Mouse (Mus musculus) olfactory bulb, adult 2 months (tissue): ENCODE results near the gene Eipr1. TPM values are rescaled to one million over a fixed set of nuclear protein-coding genes. Genes with fewer than 3 reads are reported as not detected.

ENCODE experiments used
- H3K27ac ChIP-seq: fragments of 200-500 bp; 2 replicates; pipeline ENCODE4 v1.5.1; 2012; ENCODE audit warnings: low read depth, low read length; ENCODE audit not compliant: insufficient read depth
- H3K4me1 ChIP-seq: fragments of 200-500 bp; 2 replicates; pipeline ENCODE4 v1.6.1; 2012; ENCODE audit warnings: low read length; ENCODE audit not compliant: control insufficient read depth, insufficient read depth
- H3K4me3 ChIP-seq: fragments of 200-500 bp; 2 replicates; pipeline ENCODE4 v1.5.1; 2012; ENCODE audit warnings: mild to moderate bottlenecking, low read depth, low read length, moderate library complexity; ENCODE audit not compliant: insufficient read depth
- CTCF ChIP-seq: fragments of 200-500 bp; IDR thresholded peaks from 2 replicates; pipeline ENCODE4 v1.5.1; 2012; ENCODE audit warnings: low read depth, mild to moderate bottlenecking, low read length, moderate library complexity; ENCODE audit not compliant: insufficient read depth
- POLR2A ChIP-seq: fragments of 200-500 bp; IDR thresholded peaks from 2 replicates; pipeline ENCODE4 v1.6.1; 2012; ENCODE audit warnings: mild to moderate bottlenecking, low read depth, low read length, moderate library complexity; ENCODE audit not compliant: insufficient read depth
- WGBS: fragments of 180-500 bp; shearing (Covaris S2); methylation state at CpG from one replicate; pipeline ENCODE4 v1.1.7; 2018; 5-methylcytosine and 5-hydroxymethylcytosine counted together
- polyA plus RNA-seq: library from polyadenylated mRNA; stranded (reverse); fragments of >200 nt; gene quantifications from 2 replicates; pipeline ENCODE4 v1.2.4, GENCODE M21; 2012; ENCODE audit warnings: low replicate concordance; ENCODE audit not compliant: missing spikeins, insufficient read depth, insufficient read length

Eipr1 gene
- polyA plus RNA-seq, 1 experiment = not detected

- TF ChIP-seq CTCF = no peak
- TF ChIP-seq POLR2A = no peak
- H3K4me3 ChIP-seq = no peak overlapping the region
- no peaks in the 10 kb centered on the region for H3K4me1 ChIP-seq
- no peak overlapping the region for H3K27ac ChIP-seq
Measured at GRCm38 (mm10) chr12:28880471-28880870, 128.9 kb downstream of the Eipr1 start.

GRCm38 (mm10) chr12:28887712-28888111, 136.1 kb downstream of the Eipr1 start:
- H3K4me1 ChIP-seq = peaks cover 7% of the 10 kb centered on the region; the same call in 1 of the 2 replicates
- TF ChIP-seq POLR2A (no peak), CTCF (no peak)
- WGBS = 84% methylated on average over 6 of the region's 6 CpGs
- H3K4me3 ChIP-seq = no peak overlapping the region
- no peak overlapping the region for H3K27ac ChIP-seq

- no peak overlapping the region for H3K4me3 ChIP-seq
- no peak overlapping the region for H3K27ac ChIP-seq
Measured at GRCm38 (mm10) chr12:28889068-28889674, 137.6 kb downstream of the Eipr1 start.

GRCm38 (mm10) chr12:28891523-28891922, 139.9 kb downstream of the Eipr1 start:
- no peak overlapping the region for H3K4me3 ChIP-seq
- WGBS = 41% methylated on average over 5 of the region's 5 CpGs

More at GRCm38 (mm10) chr12:28889068-28889674, 137.6 kb downstream of the Eipr1 start:
- peaks cover 7% of the 10 kb centered on the region; the same call in 1 of the 2 replicates for H3K4me1 ChIP-seq
- no peak for TF ChIP-seq CTCF
- no peak for TF ChIP-seq POLR2A
- WGBS = 67% methylated on average over 7 of the region's 7 CpGs

GRCm38 (mm10) chr12:28896577-28896976, 145.0 kb downstream of the Eipr1 start:
- H3K27ac ChIP-seq = no peak overlapping the region
- peaks cover 4% of the 10 kb centered on the region; the same call in 1 of the 2 replicates for H3K4me1 ChIP-seq
- TF ChIP-seq POLR2A = no peak
- no peak for TF ChIP-seq CTCF
- 88% methylated on average over 3 of the region's 3 CpGs for WGBS
- H3K4me3 ChIP-seq = no peak overlapping the region

More at GRCm38 (mm10) chr12:28891523-28891922, 139.9 kb downstream of the Eipr1 start:
- H3K4me1 ChIP-seq = peaks cover 7% of the 10 kb centered on the region; the same call in 1 of the 2 replicates
- no peak overlapping the region for H3K27ac ChIP-seq
- no peak for TF ChIP-seq POLR2A
- no peak for TF ChIP-seq CTCF

GRCm38 (mm10) chr12:28898307-28898706, 146.7 kb downstream of the Eipr1 start:
- no peak overlapping the region for H3K27ac ChIP-seq
- H3K4me3 ChIP-seq = no peak overlapping the region
- H3K4me1 ChIP-seq = no peaks in the 10 kb centered on the region
- TF ChIP-seq POLR2A (no peak), CTCF (no peak)
- 97% methylated on average over 6 of the region's 6 CpGs for WGBS

- Histone ChIP-seq H3K4me1 (no peaks in the 10 kb centered on the region), H3K27ac (no peak overlapping the region), H3K4me3 (no peak overlapping the region)
- TF ChIP-seq CTCF (no peak), POLR2A (no peak)
- 83% methylated on average over 4 of the region's 4 CpGs for WGBS
Measured at GRCm38 (mm10) chr12:28899696-28900095, 148.1 kb downstream of the Eipr1 start.

- Histone ChIP-seq H3K4me1 (no peaks in the 10 kb centered on the region), H3K27ac (no peak overlapping the region), H3K4me3 (no peak overlapping the region)
- 93% methylated on average over 4 of the region's 4 CpGs for WGBS
- TF ChIP-seq CTCF (no peak), POLR2A (no peak)
Measured at GRCm38 (mm10) chr12:28900341-28900740, 148.7 kb downstream of the Eipr1 start.

GRCm38 (mm10) chr12:28902132-28902531, 150.5 kb downstream of the Eipr1 start:
- 88% methylated on average over 3 of the region's 3 CpGs for WGBS
- TF ChIP-seq POLR2A = no peak
- TF ChIP-seq CTCF = no peak
- Histone ChIP-seq H3K4me1 (peaks cover 4% of the 10 kb centered on the region; the same call in 1 of the 2 replicates), H3K27ac (no peak overlapping the region), H3K4me3 (no peak overlapping the region)

GRCm38 (mm10) chr12:28903082-28903481, 151.5 kb downstream of the Eipr1 start:
- WGBS = 93% methylated on average over 4 of the region's 4 CpGs
- TF ChIP-seq POLR2A = no peak
- TF ChIP-seq CTCF = no peak
- Histone ChIP-seq H3K4me1 (peaks cover 7% of the 10 kb centered on the region), H3K4me3 (no peak overlapping the region), H3K27ac (no peak overlapping the region)
